Mouse (Mus musculus): ENCODE measurements around the gene Vps18. TPM values are rescaled to one million over a fixed set of nuclear protein-coding genes. Genes with fewer than 3 reads are reported as not detected.

Gene Vps18
- polyA plus RNA-seq, 1 experiment from 2014 or later: 10.9 TPM

DNA sequence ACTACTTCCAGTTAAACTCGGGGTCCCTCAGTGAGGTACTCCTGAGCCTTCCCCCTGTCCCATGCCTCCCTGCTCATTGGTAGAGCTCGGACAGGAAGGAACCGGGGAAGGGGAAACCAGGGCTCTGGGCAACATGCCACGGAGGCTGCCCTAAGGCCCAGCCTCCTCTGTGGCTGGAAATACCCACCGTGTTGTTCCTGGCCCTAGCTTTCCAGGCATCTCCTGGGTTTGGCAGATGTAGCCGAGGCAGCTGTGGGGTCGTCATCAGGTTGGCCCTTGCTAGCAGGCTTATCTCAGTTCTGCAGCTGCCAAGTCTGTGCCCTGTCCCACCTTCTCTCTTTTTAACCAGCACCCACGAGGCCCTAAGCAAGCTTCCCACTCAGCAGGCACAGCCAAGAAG, 32.0 kb downstream of the Vps18 start:
- Histone ChIP-seq H3K4me1 (ENCODE audit: control insufficient read depth, insufficient read depth, low read length) (peaks cover 27% of the 10 kb centered on the region), H3K27me3 (ENCODE audit: control insufficient read depth, insufficient read depth, low read length) (peaks cover 42% of the 10 kb centered on the region)
- WGBS: 69% methylated on average over 8 of the region's 8 CpGs

DNA sequence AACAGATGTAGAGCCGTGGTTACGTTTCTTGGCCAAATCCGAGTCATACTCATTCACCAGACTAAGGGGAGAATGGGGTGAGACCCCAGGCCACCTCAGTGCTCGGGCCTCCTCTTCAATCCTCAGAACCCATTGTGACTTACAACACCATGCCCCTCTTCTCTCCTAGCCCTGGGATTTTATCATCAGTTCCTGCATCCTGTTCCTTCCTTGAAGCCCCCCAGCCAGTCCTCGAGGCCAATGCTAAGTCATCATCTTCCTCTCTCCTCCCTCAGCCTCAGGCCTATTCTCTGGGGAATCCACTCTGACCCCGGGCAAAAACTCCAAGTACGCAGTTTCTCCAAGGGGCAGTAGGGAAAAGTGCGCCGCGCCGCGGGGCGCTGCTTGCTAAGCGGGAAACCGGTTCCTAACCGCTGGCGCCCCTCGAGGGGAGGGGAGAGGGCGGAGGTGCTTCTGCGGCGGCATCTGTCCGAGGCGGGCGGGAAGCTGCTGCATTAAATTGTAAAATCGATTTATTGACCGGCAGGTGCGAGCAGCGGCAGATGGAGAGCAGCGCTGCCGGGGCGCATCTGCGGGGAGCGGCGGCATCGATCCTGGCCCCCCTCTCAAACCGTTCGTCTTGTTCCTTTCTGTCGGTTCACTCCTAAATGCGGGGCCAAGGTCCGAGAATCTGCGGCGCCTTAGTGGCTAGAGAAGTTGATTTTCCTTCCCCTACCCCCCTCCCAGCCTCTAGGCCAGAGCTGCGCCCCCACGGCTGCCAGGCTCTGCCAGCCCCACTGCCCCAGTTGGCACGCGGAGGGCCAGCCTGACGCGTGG, 33.4 kb downstream of the Vps18 start:
- Histone ChIP-seq H3K9ac (replicated peaks; ENCODE audit: low read depth, low read length) (no peak overlapping the region; the same call in 1 of the 2 replicates), H3K4me1 (ENCODE audit: control insufficient read depth, insufficient read depth, low read length) (peaks cover 40% of the 10 kb centered on the region), H3K4me3 (ENCODE audit: low read depth, low read length) (peak overlapping the region; percentile 28), H3K4me2 (replicated peaks; ENCODE audit: low read depth, low read length) (peak overlapping the region; percentile 61), H3K9me3 (ENCODE audit: control insufficient read depth, low read depth, low read length) (no peaks in the 10 kb centered on the region), H3K27me3 (ENCODE audit: control insufficient read depth, insufficient read depth, low read length) (peaks cover 46% of the 10 kb centered on the region), H3K36me3 (ENCODE audit: control insufficient read depth, insufficient read depth, low read length) (no peaks in the 10 kb centered on the region), H3K27ac (ENCODE audit: low read length) (peak overlapping the region; percentile 15; the same call in 1 of the 2 replicates)
- no peak for ATAC-seq (ENCODE audit: insufficient number of reproducible peaks, insufficient read depth, low FRiP score, low read depth)
- WGBS: 4% methylated on average over 48 of the region's 48 CpGs

More for the DNA sequence above, 32.0 kb downstream of the Vps18 start:
- Histone ChIP-seq H3K9me3 (ENCODE audit: control insufficient read depth, low read depth, low read length) (no peaks in the 10 kb centered on the region), H3K36me3 (ENCODE audit: control insufficient read depth, insufficient read depth, low read length) (no peaks in the 10 kb centered on the region), H3K4me3 (ENCODE audit: low read depth, low read length) (no peak overlapping the region), H3K9ac (replicated peaks; ENCODE audit: low read depth, low read length) (no peak overlapping the region), H3K4me2 (replicated peaks; ENCODE audit: low read depth, low read length) (no peak overlapping the region), H3K27ac (ENCODE audit: low read length) (no peak overlapping the region)
- ATAC-seq (ENCODE audit: insufficient number of reproducible peaks, insufficient read depth, low FRiP score, low read depth): no peak

DNA sequence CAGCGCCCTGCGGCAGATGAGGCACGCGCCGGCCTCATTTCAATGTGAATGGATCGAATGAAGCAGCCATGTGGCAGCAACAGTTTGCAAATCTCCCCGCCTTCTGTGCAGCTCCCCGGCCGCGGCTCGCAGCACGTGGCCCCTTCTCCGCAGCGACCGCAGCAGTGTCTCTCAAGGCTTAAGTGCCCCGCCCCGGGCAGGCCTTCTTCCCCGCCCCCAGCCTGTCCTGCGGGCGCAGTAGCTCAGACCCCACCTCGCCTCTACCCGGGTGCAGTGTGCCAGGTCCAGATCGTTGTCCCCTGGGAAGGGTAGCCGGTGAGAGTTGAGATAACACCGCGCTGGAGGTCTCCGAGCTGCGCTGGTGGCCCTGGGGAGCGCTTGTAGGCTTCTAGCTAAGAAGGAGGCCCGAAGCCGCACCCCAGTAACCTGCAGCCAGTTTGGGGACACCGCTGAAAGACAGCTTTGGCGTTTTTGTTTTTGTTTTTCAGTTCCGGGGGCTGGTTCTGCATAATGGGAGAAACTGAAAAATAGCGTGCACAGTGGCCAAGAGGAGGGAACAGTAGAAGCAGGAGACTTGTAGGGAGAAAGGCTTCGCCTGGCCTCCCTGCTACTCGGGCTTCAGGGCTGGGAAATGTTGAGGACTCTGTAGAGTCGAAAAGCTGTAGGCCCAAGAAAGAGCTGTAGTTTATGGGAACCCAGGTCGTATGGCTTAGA, 34.2 kb downstream of the Vps18 start:
- Histone ChIP-seq H3K36me3 (ENCODE audit: control insufficient read depth, insufficient read depth, low read length) (no peaks in the 10 kb centered on the region), H3K27me3 (ENCODE audit: control insufficient read depth, insufficient read depth, low read length) (peaks cover 46% of the 10 kb centered on the region), H3K4me2 (replicated peaks; ENCODE audit: low read depth, low read length) (peak overlapping the region; percentile 61), H3K27ac (ENCODE audit: low read length) (peak overlapping the region; percentile 15; the same call in 1 of the 2 replicates), H3K9ac (replicated peaks; ENCODE audit: low read depth, low read length) (no peak overlapping the region), H3K4me1 (ENCODE audit: control insufficient read depth, insufficient read depth, low read length) (peaks cover 40% of the 10 kb centered on the region), H3K4me3 (ENCODE audit: low read depth, low read length) (peak overlapping the region; percentile 28), H3K9me3 (ENCODE audit: control insufficient read depth, low read depth, low read length) (no peaks in the 10 kb centered on the region)
- WGBS: 11% methylated on average over 39 of the region's 39 CpGs
- 0 out of 2 replicates have a peak, but pooled peaks have one; percentile 16 for ATAC-seq (ENCODE audit: insufficient number of reproducible peaks, insufficient read depth, low FRiP score, low read depth)

DNA sequence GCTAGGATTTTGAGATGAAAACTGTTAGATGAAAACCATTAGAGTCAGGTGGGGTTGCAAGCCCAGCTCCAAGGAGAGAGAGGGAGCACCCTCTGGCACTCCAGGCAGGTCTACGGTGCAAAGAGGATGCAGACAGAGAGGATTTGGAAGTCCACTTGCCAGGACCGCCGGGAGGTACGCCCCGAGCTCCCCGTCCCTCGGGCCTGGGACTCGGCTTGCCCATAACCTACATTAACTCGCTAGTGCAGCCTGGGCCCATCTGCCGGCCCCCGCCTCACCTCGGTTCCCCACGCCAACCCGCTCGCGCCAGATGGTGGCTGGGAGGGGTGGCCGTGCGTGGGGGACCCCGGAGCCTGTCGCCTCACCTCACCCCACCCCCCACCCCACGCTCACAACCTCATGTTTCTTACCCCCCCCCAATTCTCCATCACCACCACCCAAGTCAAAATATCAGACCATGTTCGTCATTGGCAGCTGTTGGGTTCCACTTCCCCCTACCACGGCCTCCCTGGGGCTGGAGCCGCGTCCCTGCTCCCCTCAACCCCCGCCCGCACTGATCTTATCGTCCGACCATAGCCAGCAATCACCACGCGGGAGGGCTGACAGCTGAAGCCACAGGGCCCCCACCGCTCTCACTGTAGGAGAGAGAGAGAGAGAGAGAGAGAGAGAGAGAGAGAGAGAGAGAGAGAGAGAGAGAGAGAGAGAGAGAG, 35.5 kb downstream of the Vps18 start:
- 6% methylated on average over 32 of the region's 32 CpGs for WGBS
- Histone ChIP-seq H3K9ac (replicated peaks; ENCODE audit: low read depth, low read length) (no peak overlapping the region), H3K9me3 (ENCODE audit: control insufficient read depth, low read depth, low read length) (no peaks in the 10 kb centered on the region), H3K27ac (ENCODE audit: low read length) (no peak overlapping the region), H3K36me3 (ENCODE audit: control insufficient read depth, insufficient read depth, low read length) (no peaks in the 10 kb centered on the region), H3K27me3 (ENCODE audit: control insufficient read depth, insufficient read depth, low read length) (peaks cover 49% of the 10 kb centered on the region), H3K4me1 (ENCODE audit: control insufficient read depth, insufficient read depth, low read length) (peaks cover 40% of the 10 kb centered on the region), H3K4me3 (ENCODE audit: low read depth, low read length) (peak overlapping the region; percentile 51), H3K4me2 (replicated peaks; ENCODE audit: low read depth, low read length) (peak overlapping the region; percentile 92)
- no peak for ATAC-seq (ENCODE audit: insufficient number of reproducible peaks, insufficient read depth, low FRiP score, low read depth)

DNA sequence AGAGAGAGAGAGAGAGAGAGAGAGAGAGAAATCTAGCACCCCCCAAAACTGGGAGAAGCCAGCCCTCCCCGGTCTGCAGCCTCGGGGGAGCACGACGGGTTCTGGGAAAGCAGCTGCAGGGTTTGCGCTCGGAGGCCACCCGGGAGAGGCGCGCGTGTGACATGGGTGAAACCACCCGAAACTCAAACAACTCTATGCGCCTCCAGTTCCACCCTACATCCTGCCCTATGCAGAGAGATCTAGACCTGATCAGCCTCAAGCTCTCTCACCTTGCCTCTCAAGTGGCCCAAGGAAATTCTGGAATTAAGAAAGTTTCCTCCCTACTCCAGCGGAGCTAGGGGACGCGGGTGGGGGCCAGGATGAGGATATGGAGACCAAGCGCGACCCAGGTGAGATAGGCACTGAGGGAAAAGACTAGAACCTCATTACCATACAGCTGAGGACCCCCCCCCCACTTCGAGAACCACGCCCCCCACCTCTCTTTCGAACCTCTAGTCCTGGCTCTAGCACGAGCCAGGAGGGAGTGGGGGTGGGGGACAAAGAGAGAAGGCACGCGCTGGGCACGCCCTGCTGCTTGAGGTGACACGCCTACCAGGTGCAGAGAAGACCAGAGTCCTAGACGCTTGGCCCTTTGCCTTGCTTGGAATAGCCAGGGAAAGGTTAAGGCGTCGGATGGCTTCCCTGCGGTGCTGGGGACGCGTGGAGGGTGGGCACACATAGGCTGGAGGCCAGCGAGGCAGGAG, 36.2 kb downstream of the Vps18 start:
- ATAC-seq (ENCODE audit: insufficient number of reproducible peaks, insufficient read depth, low FRiP score, low read depth): peak; percentile 46; the same call in 1 of the 2 replicates
- Histone ChIP-seq H3K4me1 (ENCODE audit: control insufficient read depth, insufficient read depth, low read length) (peaks cover 40% of the 10 kb centered on the region), H3K27ac (ENCODE audit: low read length) (peak overlapping the region; percentile 39; the same call in 1 of the 2 replicates), H3K9ac (replicated peaks; ENCODE audit: low read depth, low read length) (no peak overlapping the region), H3K4me2 (replicated peaks; ENCODE audit: low read depth, low read length) (peak overlapping the region; percentile 92), H3K9me3 (ENCODE audit: control insufficient read depth, low read depth, low read length) (no peaks in the 10 kb centered on the region), H3K36me3 (ENCODE audit: control insufficient read depth, insufficient read depth, low read length) (no peaks in the 10 kb centered on the region), H3K27me3 (ENCODE audit: control insufficient read depth, insufficient read depth, low read length) (peaks cover 49% of the 10 kb centered on the region), H3K4me3 (ENCODE audit: low read depth, low read length) (peak overlapping the region; percentile 51)
- WGBS: under 1% methylated on average over 32 of the region's 32 CpGs

DNA sequence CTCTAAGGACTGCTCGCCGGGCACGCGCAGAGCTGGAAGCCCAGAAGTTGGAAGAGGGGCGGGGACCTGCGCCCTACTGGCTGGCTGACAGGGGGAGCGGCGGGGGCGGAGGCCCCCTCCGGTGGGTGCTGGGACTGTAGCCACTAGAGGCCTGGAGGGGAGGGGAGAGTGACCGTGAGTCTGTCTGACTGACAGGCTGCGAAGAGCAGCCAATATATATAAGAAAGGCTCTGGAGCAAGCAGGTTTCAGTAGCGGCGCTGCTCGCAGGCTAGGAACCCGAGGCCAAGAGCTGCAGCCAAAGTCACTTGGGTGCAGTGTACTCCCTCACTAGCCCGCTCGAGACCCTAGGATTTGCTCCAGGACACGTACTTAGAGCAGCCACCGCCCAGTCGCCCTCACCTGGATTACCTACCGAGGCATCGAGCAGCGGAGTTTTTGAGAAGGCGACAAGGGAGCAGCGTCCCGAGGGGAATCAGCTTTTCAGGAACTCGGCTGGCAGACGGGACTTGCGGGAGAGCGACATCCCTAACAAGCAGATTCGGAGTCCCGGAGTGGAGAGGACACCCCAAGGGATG, 37.1 kb downstream of the Vps18 start, which contains the start of gene Dll4:
Dll4 (plus strand) TSS at position 217 of the 576 bp plus-strand sequence.
- peak within 1 kb of the TSS; percentile 92 for H3K4me2 ChIP-seq (replicated peaks; ENCODE audit: low read depth, low read length)
- WGBS: under 1% methylated on average over 33 of the region's 33 CpGs
- H3K4me3 ChIP-seq (ENCODE audit: low read depth, low read length): peak within 1 kb of the TSS; percentile 51
- H3K27ac ChIP-seq (ENCODE audit: low read length): peak within 1 kb of the TSS; percentile 39; the same call in 1 of the 2 replicates
- no peaks in the 10 kb centered on the region for H3K9me3 ChIP-seq (ENCODE audit: control insufficient read depth, low read depth, low read length)
- peak within 1 kb of the TSS; percentile 14; the same call in 1 of the 2 replicates for H3K9ac ChIP-seq (replicated peaks; ENCODE audit: low read depth, low read length)
- H3K36me3 ChIP-seq (ENCODE audit: control insufficient read depth, insufficient read depth, low read length): no peaks in the 10 kb centered on the region
- peaks cover 49% of the 10 kb centered on the region for H3K27me3 ChIP-seq (ENCODE audit: control insufficient read depth, insufficient read depth, low read length)
- ATAC-seq (ENCODE audit: insufficient number of reproducible peaks, insufficient read depth, low FRiP score, low read depth): peak; percentile 64; the same call in 1 of the 2 replicates
- peaks cover 40% of the 10 kb centered on the region for H3K4me1 ChIP-seq (ENCODE audit: control insufficient read depth, insufficient read depth, low read length)

DNA sequence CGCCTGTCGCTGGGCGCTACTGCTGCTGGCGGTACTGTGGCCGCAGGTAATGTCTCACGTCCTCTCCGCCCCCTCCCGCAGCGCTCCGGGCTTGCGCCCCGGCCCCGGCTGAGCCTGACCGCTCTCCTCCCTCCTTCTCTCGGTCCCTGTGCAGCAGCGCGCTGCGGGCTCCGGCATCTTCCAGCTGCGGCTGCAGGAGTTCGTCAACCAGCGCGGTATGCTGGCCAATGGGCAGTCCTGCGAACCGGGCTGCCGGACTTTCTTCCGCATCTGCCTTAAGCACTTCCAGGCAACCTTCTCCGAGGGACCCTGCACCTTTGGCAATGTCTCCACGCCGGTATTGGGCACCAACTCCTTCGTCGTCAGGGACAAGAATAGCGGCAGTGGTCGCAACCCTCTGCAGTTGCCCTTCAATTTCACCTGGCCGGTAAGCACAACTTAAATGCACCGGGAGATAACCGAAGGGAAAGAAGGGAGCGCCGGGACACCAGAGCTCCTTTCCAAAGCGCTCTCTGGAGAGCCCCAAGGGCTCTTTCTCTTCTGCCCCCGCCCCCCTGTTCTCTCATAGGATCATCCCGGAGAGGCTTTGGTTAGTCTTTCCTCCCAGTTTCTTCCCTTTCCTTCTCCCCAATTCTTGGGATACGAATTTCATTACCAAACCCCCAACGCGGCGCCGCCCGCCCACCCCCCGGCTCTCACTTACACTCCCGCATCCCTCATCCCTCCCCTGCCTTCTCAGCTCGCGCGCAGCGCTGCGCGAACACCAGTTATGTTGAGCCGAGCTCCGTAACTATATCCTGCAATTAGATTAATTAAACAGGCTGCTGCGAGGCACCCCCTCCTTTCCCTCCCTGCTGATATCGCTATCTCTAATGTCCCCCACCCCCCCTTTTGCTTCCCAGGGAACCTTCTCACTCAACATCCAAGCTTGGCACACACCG, 37.9 kb downstream of the Vps18 start:
- Histone ChIP-seq H3K36me3 (ENCODE audit: control insufficient read depth, insufficient read depth, low read length) (no peaks in the 10 kb centered on the region), H3K4me3 (ENCODE audit: low read depth, low read length) (peak overlapping the region; percentile 51), H3K27ac (ENCODE audit: low read length) (peak overlapping the region; percentile 27; the same call in 1 of the 2 replicates), H3K9ac (replicated peaks; ENCODE audit: low read depth, low read length) (peak overlapping the region; percentile 14; the same call in 1 of the 2 replicates), H3K4me1 (ENCODE audit: control insufficient read depth, insufficient read depth, low read length) (peaks cover 37% of the 10 kb centered on the region), H3K9me3 (ENCODE audit: control insufficient read depth, low read depth, low read length) (no peaks in the 10 kb centered on the region), H3K4me2 (replicated peaks; ENCODE audit: low read depth, low read length) (peak overlapping the region; percentile 92), H3K27me3 (ENCODE audit: control insufficient read depth, insufficient read depth, low read length) (peaks cover 42% of the 10 kb centered on the region)
- under 1% methylated on average over 61 of the region's 61 CpGs for WGBS
- no peak for ATAC-seq (ENCODE audit: insufficient number of reproducible peaks, insufficient read depth, low FRiP score, low read depth)
